Mouse (Mus musculus): ENCODE measurements around the gene Pi4kb.

- TF ChIP-seq CTCF (IDR thresholded peaks at IDR 0.05; ENCODE audit: extremely low read depth, insufficient read length, insufficient replicate concordance, low read depth, low read length) (no peak), POLR2A (IDR thresholded peaks at IDR 0.05; ENCODE audit: low read depth, low read length) (no peak)
These were observed 42.1 kb downstream of the Pi4kb start for GRCm38 (mm10) chr3:95016532-95017056.

Measured in small intestine, adult 2 months (tissue).